15 mouse cellular contexts compared by ENCODE assay signal in genomic region chr2:71033987-71034386, GRCm38 (mm10). TPM values are rescaled to one million over a fixed set of nuclear protein-coding genes. Genes with fewer than 3 reads are reported as not detected.
DNase-seq lines count a peak whose midpoint lies in the region; ATAC-seq and TF ChIP-seq lines count a peak whose summit lies in the region.
"Had no signal": no experiment of that assay in that cellular context is flagged by ENCODE, and none has a peak within 500 bp of the region (broad histone marks: within the 10 kb centered on the region; RNA-seq: fewer than 3 reads in every experiment).

No protein-coding gene starts in this region.

- no peak overlapping the region for H3K9ac ChIP-seq in heart, embryonic 12.5 days
- H3K9ac ChIP-seq in hindbrain, postnatal 0 days (replicated peaks; ENCODE audit: low read length): no peak overlapping the region
- H3K9ac ChIP-seq: liver, embryonic 12.5 days had no signal

- peaks cover 29% of the 10 kb centered on the region for H3K4me1 ChIP-seq in heart, embryonic 12.5 days (replicated peaks)
- no peaks in the 10 kb centered on the region for H3K4me1 ChIP-seq in hindbrain, postnatal 0 days (ENCODE audit: insufficient read depth, low read length)

- no peak for ATAC-seq in heart, embryonic 12.5 days (ENCODE audit: insufficient number of reproducible peaks, low FRiP score)
- peak; percentile 32; the same call in 1 of the 2 replicates for ATAC-seq in hindbrain, postnatal 0 days
- ATAC-seq: liver, embryonic 12.5 days; lung, postnatal 0 days had no signal

- H3K9me3 ChIP-seq in heart, embryonic 12.5 days (replicated peaks): no peaks in the 10 kb centered on the region
- no peaks in the 10 kb centered on the region for H3K9me3 ChIP-seq in hindbrain, postnatal 0 days (ENCODE audit: low read length)
- H3K9me3 ChIP-seq: liver, embryonic 12.5 days had no signal

- H3K4me3 ChIP-seq in gastrocnemius, adult 2 months: no peak overlapping the region
- no peak overlapping the region for H3K4me3 ChIP-seq in heart, embryonic 12.5 days
- H3K4me3 ChIP-seq in hindbrain, postnatal 0 days (ENCODE audit: low read length): no peak overlapping the region
- H3K4me3 ChIP-seq: left cerebral cortex, adult 2 months; liver, embryonic 12.5 days had no signal

- 47% methylated on average over 8 of the region's 8 CpGs for WGBS in heart, embryonic 12.5 days
- WGBS in hindbrain, postnatal 0 days: 32% methylated on average over 8 of the region's 8 CpGs

- peak; percentile 25 for DNase-seq in gastrocnemius, adult 2 months
- DNase-seq in gastrocnemius, postnatal 36 days: no peak
- DNase-seq in MN1 (ENCODE audit: low spot score): peak; percentile 26
- peak; percentile 31 for DNase-seq in hindbrain, postnatal 0 days (ENCODE audit: low spot score)
- DNase-seq in embryo, embryonic 10 days (ENCODE audit: low spot score): no peak
- no peak for DNase-seq in adrenal gland, adult (ENCODE audit: inconsistent age in 2 of 2, low spot score in 1 of 2)
- DNase-seq in gastrocnemius, adult 18-20 months (ENCODE audit: low spot score): no peak
- DNase-seq: cerebellum, adult 9-10 months; kidney, adult 11 months; kidney, postnatal 4 days; thymus, postnatal 4 days had no signal

- intact Hi-C loops in gastrocnemius, adult 2 months (cut with DNase I): no loop called here
- intact Hi-C loops in gastrocnemius, postnatal 36 days (cut with DNase I): no loop called here

- no peak overlapping the region for H3K4me2 ChIP-seq in heart, embryonic 12.5 days
- no peak overlapping the region for H3K4me2 ChIP-seq in hindbrain, postnatal 0 days (ENCODE audit: low read depth, low read length)
- H3K4me2 ChIP-seq: liver, embryonic 12.5 days had no signal

- H3K36me3 ChIP-seq in heart, embryonic 12.5 days: no peaks in the 10 kb centered on the region
- H3K36me3 ChIP-seq in hindbrain, postnatal 0 days (ENCODE audit: insufficient read depth, low read length): no peaks in the 10 kb centered on the region

- no peak for TF ChIP-seq CTCF in gastrocnemius, adult 2 months (IDR thresholded peaks at IDR 0.05)
- no peak for TF ChIP-seq CTCF in hindbrain, postnatal 0 days (IDR thresholded peaks at IDR 0.05; ENCODE audit: low read depth)

- no peaks in the 10 kb centered on the region for H3K27me3 ChIP-seq in heart, embryonic 12.5 days (replicated peaks)
- no peaks in the 10 kb centered on the region for H3K27me3 ChIP-seq in hindbrain, postnatal 0 days (ENCODE audit: insufficient read depth, low read length)
- H3K27me3 ChIP-seq: liver, embryonic 12.5 days had no signal

- H3K27ac ChIP-seq in gastrocnemius, adult 2 months: no peak overlapping the region
- 0 out of 2 replicates have a peak overlapping the region, but pooled peaks have one; percentile 13 for H3K27ac ChIP-seq in heart, embryonic 12.5 days (ENCODE audit: poor library complexity, severe bottlenecking)
- H3K27ac ChIP-seq in hindbrain, postnatal 0 days: no peak overlapping the region
- H3K27ac ChIP-seq: left cerebral cortex, adult 2 months; liver, embryonic 12.5 days had no signal

RNA-seq across cellular contexts. Expression of gene Dcaf17, which starts 21.1 kb away (rescaled TPM):
- 1 to 10 TPM; 4.2 to 6.2 TPM for total RNA-seq in gastrocnemius, adult 2 months (2021)
- total RNA-seq in gastrocnemius, postnatal 36 days (2021): 1 to 10 TPM; 3.6 to 3.9 TPM
- polyA plus RNA-seq in heart, embryonic 12.5 days (2016; fragmentation: Nextera tagmentation; extraction: Ambion mirVana): 18.9 and 19.5 TPM in 2 replicates
- total RNA-seq in hindbrain, postnatal 0 days (2014; rRNA removed): 8.5 and 12.3 TPM in 2 replicates
- polyA plus RNA-seq in hindbrain, postnatal 0 days (2015; fragmentation: Nextera tagmentation; extraction: Ambion mirVana): 20.5 and 21.7 TPM in 2 replicates
- total RNA-seq in gastrocnemius, adult 18-20 months (2021): 1 to 10 TPM; 4.2 to 5.1 TPM

RNA-seq across cellular contexts. Expression of gene Mettl8, which starts 21.4 kb away (rescaled TPM):
- total RNA-seq in gastrocnemius, adult 2 months (2021): 1 to 10 TPM; 5.0 to 6.4 TPM
- 1 to 10 TPM; 4.8 TPM for total RNA-seq in gastrocnemius, postnatal 36 days (2021)
- 11.6 and 13.3 TPM in 2 replicates for polyA plus RNA-seq in heart, embryonic 12.5 days (2016; fragmentation: Nextera tagmentation; extraction: Ambion mirVana)
- total RNA-seq in hindbrain, postnatal 0 days (2014; rRNA removed): 6.7 and 8.1 TPM in 2 replicates
- 7.9 and 8.5 TPM in 2 replicates for polyA plus RNA-seq in hindbrain, postnatal 0 days (2015; fragmentation: Nextera tagmentation; extraction: Ambion mirVana)
- total RNA-seq in gastrocnemius, adult 18-20 months (2021): 1 to 10 TPM; 4.3 to 5.4 TPM

Comparison
In these comparisons a context has a peak if more than half of its experiments do, and no peak if none do; other contexts are left out.
1. DNase-seq: peak in gastrocnemius, adult 2 months (single experiment), MN1 (single experiment) and hindbrain, postnatal 0 days (single experiment); none in gastrocnemius, postnatal 36 days (0 of 2), embryo, embryonic 10 days (single experiment), adrenal gland, adult (0 of 2) and gastrocnemius, adult 18-20 months (single experiment).